Mouse (Mus musculus): ENCODE data around the gene Mgst1.

DNA sequence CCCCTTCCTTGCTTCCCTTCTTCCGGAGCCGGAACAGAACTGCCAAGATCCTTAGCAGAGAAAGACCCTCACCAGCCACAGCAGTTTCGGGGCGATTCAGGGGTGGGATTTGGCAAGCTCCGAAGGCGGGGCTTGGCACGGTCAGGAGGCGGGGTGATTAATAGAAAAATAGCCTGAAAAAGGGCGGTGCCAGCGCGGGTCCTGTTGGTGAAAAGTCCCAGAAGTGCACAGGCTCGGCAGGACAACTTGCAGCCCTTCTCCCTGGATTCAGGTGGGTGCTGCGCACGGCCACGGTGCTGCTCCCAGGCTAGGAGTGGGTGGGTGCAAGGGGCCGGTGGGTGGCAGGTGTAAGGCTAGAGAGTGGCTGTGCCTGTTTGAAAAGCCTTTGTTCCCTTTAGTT is 220 bp downstream of the Mgst1 start:
- TF ChIP-seq CTCF (IDR thresholded peaks at IDR 0.05; ENCODE audit: extremely low read depth, insufficient read depth, low read length) (no peak), POLR2A (IDR thresholded peaks at IDR 0.05; ENCODE audit: extremely low read depth, insufficient read depth, low read length) (no peak)

Measured in cortical plate, adult 2 months (tissue).